Comparison of ENCODE assay signal across 19 mouse cellular contexts in genomic region chr1:69507513-69507912, GRCm38 (mm10).
DNase-seq lines count a peak whose midpoint lies in the region; ATAC-seq and TF ChIP-seq lines count a peak whose summit lies in the region.
"Had no signal": no experiment of that assay in that cellular context is flagged by ENCODE, and none has a peak within 500 bp of the region (broad histone marks: within the 10 kb centered on the region; RNA-seq: fewer than 3 reads in every experiment).

No protein-coding gene starts in this region.

- peaks cover 8% of the 10 kb centered on the region; the same call in 1 of the 2 replicates for H3K4me1 ChIP-seq in liver, embryonic 11.5 days (replicated peaks; ENCODE audit: control insufficient read depth, insufficient read depth, low read length)
- peaks cover 15% of the 10 kb centered on the region for H3K4me1 ChIP-seq in liver, embryonic 15.5 days (replicated peaks)
- no peaks in the 10 kb centered on the region for H3K4me1 ChIP-seq in midbrain, postnatal 0 days (ENCODE audit: insufficient read depth, low read length)
- H3K4me1 ChIP-seq: embryonic facial prominence, embryonic 12.5 days; hindbrain, embryonic 15.5 days had no signal

- intact Hi-C loops in left cerebral cortex, postnatal 36 days (cut with DNase I), result no loop called here

- DNase-seq in liver, embryonic 11.5 days (ENCODE audit: low spot score), result no peak
- no peak for DNase-seq in liver
- DNase-seq in left cerebral cortex, postnatal 36 days (ENCODE audit: low spot score in 2 of 2), result no peak
- DNase-seq in midbrain, postnatal 0 days (ENCODE audit: low spot score), result no peak
- DNase-seq: cerebellum, adult 11 months; cerebellum, adult 8-10 months; cerebellum, postnatal 14 days; forebrain, postnatal 0 days; gastrocnemius, postnatal 14 days had no signal

- no peak overlapping the region for H3K9ac ChIP-seq in liver, embryonic 11.5 days (ENCODE audit: low read depth, low read length)
- no peak overlapping the region for H3K9ac ChIP-seq in liver, embryonic 15.5 days
- H3K9ac ChIP-seq in midbrain, postnatal 0 days (replicated peaks; ENCODE audit: low read length, poor library complexity, severe bottlenecking), result no peak overlapping the region
- H3K9ac ChIP-seq: embryonic facial prominence, embryonic 12.5 days; forebrain, embryonic 13.5 days; forebrain, postnatal 0 days; heart, embryonic 12.5 days; hindbrain, embryonic 15.5 days had no signal

- H3K9me3 ChIP-seq in liver, embryonic 11.5 days (ENCODE audit: control insufficient read depth, low read length), result no peaks in the 10 kb centered on the region
- no peaks in the 10 kb centered on the region for H3K9me3 ChIP-seq in liver, embryonic 15.5 days (replicated peaks)
- no peaks in the 10 kb centered on the region for H3K9me3 ChIP-seq in midbrain, postnatal 0 days (ENCODE audit: low read length)
- H3K9me3 ChIP-seq: embryonic facial prominence, embryonic 12.5 days; forebrain, embryonic 13.5 days; heart, embryonic 12.5 days; hindbrain, embryonic 10.5 days; hindbrain, embryonic 15.5 days had no signal

- H3K4me2 ChIP-seq in liver, embryonic 11.5 days, result no peak overlapping the region
- H3K4me2 ChIP-seq in liver, embryonic 15.5 days, result no peak overlapping the region
- H3K4me2 ChIP-seq in midbrain, postnatal 0 days (ENCODE audit: low read depth, low read length, poor library complexity, severe bottlenecking), result no peak overlapping the region
- H3K4me2 ChIP-seq: embryonic facial prominence, embryonic 12.5 days; forebrain, embryonic 13.5 days; heart, embryonic 12.5 days; hindbrain, embryonic 15.5 days had no signal

- WGBS in liver, embryonic 11.5 days, result 34% methylated on average over 6 of the region's 6 CpGs
- WGBS in liver, embryonic 15.5 days (ENCODE audit: insufficient replicate concordance), result 24% methylated on average over 6 of the region's 6 CpGs
- WGBS in midbrain, postnatal 0 days, result 78% methylated on average over 6 of the region's 6 CpGs

- no peaks in the 10 kb centered on the region for H3K36me3 ChIP-seq in liver, embryonic 11.5 days (ENCODE audit: control insufficient read depth, insufficient read depth, low read length)
- H3K36me3 ChIP-seq in liver, embryonic 15.5 days (replicated peaks), result no peaks in the 10 kb centered on the region
- H3K36me3 ChIP-seq in midbrain, postnatal 0 days (ENCODE audit: insufficient read depth, low read length), result no peaks in the 10 kb centered on the region
- H3K36me3 ChIP-seq: embryonic facial prominence, embryonic 12.5 days; heart, embryonic 12.5 days; hindbrain, embryonic 10.5 days; hindbrain, embryonic 15.5 days had no signal

- H3K4me3 ChIP-seq in liver, embryonic 11.5 days (ENCODE audit: low read depth, low read length), result no peak overlapping the region
- H3K4me3 ChIP-seq in liver, embryonic 15.5 days (replicated peaks), result no peak overlapping the region
- H3K4me3 ChIP-seq in midbrain, postnatal 0 days (ENCODE audit: low read depth, low read length), result no peak overlapping the region
- H3K4me3 ChIP-seq: embryonic facial prominence, embryonic 12.5 days; forebrain, embryonic 13.5 days; heart, embryonic 12.5 days; hindbrain, embryonic 10.5 days; hindbrain, embryonic 15.5 days had no signal

- TF ChIP-seq CTCF in midbrain, postnatal 0 days (IDR thresholded peaks at IDR 0.05), result no peak

- H3K27ac ChIP-seq in liver, embryonic 11.5 days (ENCODE audit: low read depth, low read length), result no peak overlapping the region
- no peak overlapping the region for H3K27ac ChIP-seq in liver, embryonic 15.5 days (replicated peaks)
- no peak overlapping the region for H3K27ac ChIP-seq in midbrain, postnatal 0 days (ENCODE audit: low read depth, low read length)
- H3K27ac ChIP-seq: embryonic facial prominence, embryonic 12.5 days; forebrain, embryonic 13.5 days; hindbrain, embryonic 10.5 days; hindbrain, embryonic 15.5 days had no signal

- H3K27me3 ChIP-seq in liver, embryonic 11.5 days (replicated peaks; ENCODE audit: control insufficient read depth, insufficient read depth, low read length), result no peaks in the 10 kb centered on the region
- no peaks in the 10 kb centered on the region for H3K27me3 ChIP-seq in liver, embryonic 15.5 days
- H3K27me3 ChIP-seq in midbrain, postnatal 0 days (ENCODE audit: insufficient read depth, low read length), result no peaks in the 10 kb centered on the region
- H3K27me3 ChIP-seq: CH12.LX; embryonic facial prominence, embryonic 12.5 days; forebrain, embryonic 13.5 days; heart, embryonic 12.5 days; hindbrain, embryonic 15.5 days had no signal

- peak; percentile 65 for ATAC-seq in liver, embryonic 11.5 days (replicated peaks; ENCODE audit: low FRiP score)
- peak; percentile 55 for ATAC-seq in granulocyte monocyte progenitor cell, adult 5-6 weeks (replicated peaks; ENCODE audit: poor library complexity, severe bottlenecking)
- ATAC-seq in liver, embryonic 15.5 days (ENCODE audit: insufficient read depth), result peak; percentile 37; the same call in 1 of the 2 replicates
- ATAC-seq in megakaryocyte-erythroid progenitor cell, adult 5-6 weeks (replicated peaks; ENCODE audit: low FRiP score, low TSS enrichment, poor library complexity, severe bottlenecking), result peak; percentile 85
- ATAC-seq in midbrain, postnatal 0 days (ENCODE audit: low FRiP score), result no peak
- ATAC-seq in erythroblast, adult 5-6 weeks (replicated peaks; ENCODE audit: low FRiP score, poor library complexity, severe bottlenecking), result no peak
- ATAC-seq: forebrain, embryonic 13.5 days; forebrain, postnatal 0 days had no signal

Comparison
In these comparisons a context has a peak if more than half of its experiments do, and no peak if none do; other contexts are left out.
1. ATAC-seq: peak in liver, embryonic 11.5 days (single experiment), granulocyte monocyte progenitor cell, adult 5-6 weeks (single experiment), liver, embryonic 15.5 days (single experiment) and megakaryocyte-erythroid progenitor cell, adult 5-6 weeks (single experiment); none in midbrain, postnatal 0 days (single experiment) and erythroblast, adult 5-6 weeks (single experiment).